9 mouse cellular contexts compared by ENCODE assay signal in genomic region chr2:91291197-91292007, GRCm38 (mm10). TPM values are rescaled to one million over a fixed set of nuclear protein-coding genes. Genes with fewer than 3 reads are reported as not detected.
DNase-seq lines count a peak whose midpoint lies in the region; ATAC-seq lines count a peak whose summit lies in the region.
"Had no signal": no experiment of that assay in that cellular context is flagged by ENCODE, and none has a peak within 500 bp of the region (broad histone marks: within the 10 kb centered on the region; RNA-seq: fewer than 3 reads in every experiment).

No protein-coding gene starts in this region.

- 0 out of 2 replicates have a peak overlapping the region, but pooled peaks have one; percentile 10 for H3K27ac ChIP-seq in hindbrain, embryonic 15.5 days (replicated peaks)
- H3K27ac ChIP-seq in hindbrain, embryonic 13.5 days = no peak overlapping the region
- H3K27ac ChIP-seq in forebrain, embryonic 12.5 days = 0 out of 2 replicates have a peak overlapping the region, but pooled peaks have one; percentile 19
- H3K27ac ChIP-seq in limb, embryonic 15.5 days = peak overlapping the region; percentile 68

- no peaks in the 10 kb centered on the region for H3K9me3 ChIP-seq in hindbrain, embryonic 15.5 days
- H3K9me3 ChIP-seq in hindbrain, embryonic 13.5 days = no peaks in the 10 kb centered on the region
- H3K9me3 ChIP-seq in forebrain, embryonic 12.5 days = no peaks in the 10 kb centered on the region
- no peaks in the 10 kb centered on the region for H3K9me3 ChIP-seq in limb, embryonic 15.5 days

- peak; percentile 65 for ATAC-seq in hindbrain, embryonic 15.5 days (ENCODE audit: low FRiP score, low read depth)
- ATAC-seq in hindbrain, embryonic 13.5 days (ENCODE audit: low FRiP score) = no peak
- ATAC-seq in forebrain, embryonic 12.5 days (ENCODE audit: low FRiP score) = no peak
- ATAC-seq in limb, embryonic 15.5 days (ENCODE audit: insufficient number of reproducible peaks, low FRiP score, low TSS enrichment, low read depth) = peak; percentile 68

- no peaks in the 10 kb centered on the region for H3K27me3 ChIP-seq in hindbrain, embryonic 15.5 days
- H3K27me3 ChIP-seq in hindbrain, embryonic 13.5 days = no peaks in the 10 kb centered on the region
- H3K27me3 ChIP-seq in forebrain, embryonic 12.5 days = no peaks in the 10 kb centered on the region
- no peaks in the 10 kb centered on the region for H3K27me3 ChIP-seq in limb, embryonic 15.5 days

- DNase-seq in NIH3T3 (ENCODE audit: low read depth) = peak; percentile 70
- DNase-seq in left cerebral cortex, adult 18-20 months (ENCODE audit: low spot score in 2 of 2) = no peak
- DNase-seq in urinary bladder, postnatal 10 days (ENCODE audit: low spot score) = no peak
- no peak for DNase-seq in frontal cortex, adult 2 months (ENCODE audit: extremely low spot score in 1 of 2, low spot score in 1 of 2)
- DNase-seq: right cerebral cortex, adult 18-20 months had no signal

- H3K4me2 ChIP-seq in hindbrain, embryonic 15.5 days = no peak overlapping the region
- no peak overlapping the region for H3K4me2 ChIP-seq in hindbrain, embryonic 13.5 days
- no peak overlapping the region for H3K4me2 ChIP-seq in forebrain, embryonic 12.5 days
- no peak overlapping the region for H3K4me2 ChIP-seq in limb, embryonic 15.5 days

- H3K4me3 ChIP-seq in hindbrain, embryonic 15.5 days = no peak overlapping the region
- H3K4me3 ChIP-seq in hindbrain, embryonic 13.5 days = no peak overlapping the region
- H3K4me3 ChIP-seq in forebrain, embryonic 12.5 days (replicated peaks) = no peak overlapping the region
- H3K4me3 ChIP-seq in limb, embryonic 15.5 days = no peak overlapping the region

- 0 out of 2 replicates have a peak, but pooled peaks cover 4% of the 10 kb centered on the region for H3K36me3 ChIP-seq in hindbrain, embryonic 15.5 days
- peaks cover 11% of the 10 kb centered on the region for H3K36me3 ChIP-seq in hindbrain, embryonic 13.5 days
- H3K36me3 ChIP-seq in forebrain, embryonic 12.5 days (replicated peaks) = no peaks in the 10 kb centered on the region; the same call in 1 of the 2 replicates
- H3K36me3 ChIP-seq in limb, embryonic 15.5 days = no peaks in the 10 kb centered on the region

- WGBS in hindbrain, embryonic 15.5 days = 71% methylated on average over 12 of the region's 12 CpGs
- 77% methylated on average over 12 of the region's 12 CpGs for WGBS in hindbrain, embryonic 13.5 days
- 77% methylated on average over 12 of the region's 12 CpGs for WGBS in forebrain, embryonic 12.5 days
- 36% methylated on average over 12 of the region's 12 CpGs for WGBS in limb, embryonic 15.5 days

- no peak overlapping the region for H3K9ac ChIP-seq in hindbrain, embryonic 15.5 days
- no peak overlapping the region for H3K9ac ChIP-seq in hindbrain, embryonic 13.5 days
- no peak overlapping the region for H3K9ac ChIP-seq in forebrain, embryonic 12.5 days
- no peak overlapping the region for H3K9ac ChIP-seq in limb, embryonic 15.5 days

- H3K4me1 ChIP-seq in hindbrain, embryonic 15.5 days (replicated peaks) = 0 out of 2 replicates have a peak, but pooled peaks cover 6% of the 10 kb centered on the region
- H3K4me1 ChIP-seq in hindbrain, embryonic 13.5 days (replicated peaks) = peaks cover 7% of the 10 kb centered on the region; the same call in 1 of the 2 replicates
- H3K4me1 ChIP-seq in forebrain, embryonic 12.5 days = no peaks in the 10 kb centered on the region
- H3K4me1 ChIP-seq in limb, embryonic 15.5 days = peaks cover 14% of the 10 kb centered on the region

RNA-seq across cellular contexts. Expression of gene Arfgap2, which starts 26.6 kb away (rescaled TPM):
- 65.1 and 65.3 TPM in 2 replicates for polyA plus RNA-seq in hindbrain, embryonic 15.5 days (2015; fragmentation: Nextera tagmentation; extraction: Ambion mirVana)
- polyA plus RNA-seq in hindbrain, embryonic 13.5 days (2015; fragmentation: Nextera tagmentation; extraction: Ambion mirVana) = 69.4 and 70.4 TPM in 2 replicates
- 93.2 and 97.1 TPM in 2 replicates for polyA plus RNA-seq in forebrain, embryonic 12.5 days (2016; fragmentation: Nextera tagmentation; extraction: Ambion mirVana)
- 82.9 and 83.1 TPM in 2 replicates for polyA plus RNA-seq in limb, embryonic 15.5 days (2015; fragmentation: Nextera tagmentation; extraction: Ambion mirVana)
- total RNA-seq in left cerebral cortex, adult 18-20 months (2021) = 10 to 100 TPM; 70.0 to 72.7 TPM
- 39.1 and 42.0 TPM in 2 replicates for polyA plus RNA-seq in frontal cortex, adult 2 months (2012; rRNA removed)

RNA-seq across cellular contexts. Expression of gene Pacsin3, which starts 35.6 kb away (rescaled TPM):
- polyA plus RNA-seq in hindbrain, embryonic 15.5 days (2015; fragmentation: Nextera tagmentation; extraction: Ambion mirVana) = 17.0 and 17.7 TPM in 2 replicates
- 12.8 and 14.5 TPM in 2 replicates for polyA plus RNA-seq in hindbrain, embryonic 13.5 days (2015; fragmentation: Nextera tagmentation; extraction: Ambion mirVana)
- polyA plus RNA-seq in forebrain, embryonic 12.5 days (2016; fragmentation: Nextera tagmentation; extraction: Ambion mirVana) = 28.1 and 29.1 TPM in 2 replicates
- polyA plus RNA-seq in limb, embryonic 15.5 days (2015; fragmentation: Nextera tagmentation; extraction: Ambion mirVana) = 58.1 and 93.7 TPM in 2 replicates
- 10 to 100 TPM; 45.6 to 46.1 TPM for total RNA-seq in left cerebral cortex, adult 18-20 months (2021)
- polyA plus RNA-seq in frontal cortex, adult 2 months (2012; rRNA removed) = 70.8 and 81.0 TPM in 2 replicates

RNA-seq across cellular contexts. Expression of gene Ddb2, which starts 54.6 kb away (rescaled TPM):
- 16.3 and 16.6 TPM in 2 replicates for polyA plus RNA-seq in hindbrain, embryonic 15.5 days (2015; fragmentation: Nextera tagmentation; extraction: Ambion mirVana)
- polyA plus RNA-seq in hindbrain, embryonic 13.5 days (2015; fragmentation: Nextera tagmentation; extraction: Ambion mirVana) = 14.1 and 15.2 TPM in 2 replicates
- 10.3 TPM in 2 replicates for polyA plus RNA-seq in forebrain, embryonic 12.5 days (2016; fragmentation: Nextera tagmentation; extraction: Ambion mirVana)
- 20.0 and 22.1 TPM in 2 replicates for polyA plus RNA-seq in limb, embryonic 15.5 days (2015; fragmentation: Nextera tagmentation; extraction: Ambion mirVana)
- 10 to 100 TPM; 10.9 to 13.5 TPM for total RNA-seq in left cerebral cortex, adult 18-20 months (2021)
- polyA plus RNA-seq in frontal cortex, adult 2 months (2012; rRNA removed) = 37.8 and 39.2 TPM in 2 replicates

Comparison
In these comparisons a context has a peak if more than half of its experiments do, and no peak if none do; other contexts are left out.
1. ATAC-seq: peak in hindbrain, embryonic 15.5 days (single experiment) and limb, embryonic 15.5 days (single experiment); none in hindbrain, embryonic 13.5 days (single experiment) and forebrain, embryonic 12.5 days (single experiment).